Mouse (Mus musculus): ENCODE measurements around the gene Slc16a11. TPM values are rescaled to one million over a fixed set of nuclear protein-coding genes. Genes with fewer than 3 reads are reported as not detected.

Slc16a11 gene
- polyA plus RNA-seq, 1 experiment from 2014 or later: 1.0 TPM

DNA sequence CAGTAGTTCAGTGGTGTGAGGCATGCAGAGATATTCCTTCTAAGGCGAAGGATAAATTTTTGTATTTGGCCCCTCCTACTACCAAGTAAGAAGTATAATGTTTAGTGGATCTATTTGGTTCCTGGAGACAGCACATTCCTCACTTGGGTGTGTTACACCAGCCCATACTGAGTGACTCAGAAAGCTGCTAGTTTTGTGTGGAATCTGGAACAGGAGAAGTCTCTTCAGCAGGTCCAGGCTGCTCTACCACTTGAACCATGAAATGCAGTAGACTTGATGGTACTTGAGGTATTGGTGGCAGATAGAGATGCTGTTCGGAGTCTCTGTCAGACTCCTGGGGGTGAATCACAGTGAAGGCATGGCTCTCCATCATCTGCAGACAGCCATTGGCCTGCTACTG lies 1.9 kb upstream of the Slc16a11 start:
- Histone ChIP-seq H3K36me3 (ENCODE audit: control insufficient read depth, insufficient read depth, low read length) (no peaks in the 10 kb centered on the region), H3K4me2 (ENCODE audit: low read depth, low read length, severe bottlenecking) (no peak overlapping the region), H3K4me1 (replicated peaks; ENCODE audit: control insufficient read depth, insufficient read depth, low read length) (peaks cover 8% of the 10 kb centered on the region; the same call in 1 of the 2 replicates), H3K27ac (ENCODE audit: low read depth, low read length) (no peak overlapping the region), H3K4me3 (ENCODE audit: low read depth, low read length) (no peak overlapping the region), H3K9ac (ENCODE audit: low read length) (no peak overlapping the region), H3K9me3 (ENCODE audit: control insufficient read depth, low read length) (no peaks in the 10 kb centered on the region), H3K27me3 (ENCODE audit: control insufficient read depth, insufficient read depth, low read length) (peaks cover 26% of the 10 kb centered on the region)
- DNase-seq (ENCODE audit: low spot score) (no peak), ATAC-seq (replicated peaks; ENCODE audit: low FRiP score) (no peak)
- WGBS: 90% methylated on average over 2 of the region's 2 CpGs

DNA sequence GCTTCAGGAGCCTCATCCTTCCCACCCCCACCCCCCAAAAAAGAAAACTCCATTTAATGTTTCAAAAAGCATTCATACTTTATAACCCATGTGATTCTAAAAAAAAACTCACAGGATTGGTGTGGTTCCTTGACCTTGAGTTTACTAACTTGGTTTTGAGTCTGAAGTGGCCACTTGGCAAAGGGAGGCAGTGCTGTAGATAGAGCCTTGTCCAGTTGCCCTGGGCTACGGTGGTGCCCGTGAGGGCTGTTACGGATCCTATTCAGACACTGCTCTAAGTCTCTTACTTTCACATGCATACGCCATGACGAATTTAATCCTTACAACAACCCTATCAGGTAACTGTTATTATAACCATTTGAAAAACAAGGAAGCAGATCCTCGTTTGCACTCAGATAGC lies 580 bp upstream of the Slc16a11 start:
- H3K27me3 ChIP-seq (ENCODE audit: control insufficient read depth, insufficient read depth, low read length): peaks cover 32% of the 10 kb centered on the region
- peaks cover 8% of the 10 kb centered on the region; the same call in 1 of the 2 replicates for H3K4me1 ChIP-seq (replicated peaks; ENCODE audit: control insufficient read depth, insufficient read depth, low read length)
- H3K4me3 ChIP-seq (ENCODE audit: low read depth, low read length): no peak overlapping the region
- H3K4me2 ChIP-seq (ENCODE audit: low read depth, low read length, severe bottlenecking): no peak overlapping the region
- 79% methylated on average over 6 of the region's 6 CpGs for WGBS
- H3K27ac ChIP-seq (ENCODE audit: low read depth, low read length): no peak overlapping the region
- no peaks in the 10 kb centered on the region for H3K9me3 ChIP-seq (ENCODE audit: control insufficient read depth, low read length)
- no peak overlapping the region for H3K9ac ChIP-seq (ENCODE audit: low read length)
- no peak for DNase-seq (ENCODE audit: low spot score)
- ATAC-seq (replicated peaks; ENCODE audit: low FRiP score): no peak
- H3K36me3 ChIP-seq (ENCODE audit: control insufficient read depth, insufficient read depth, low read length): no peaks in the 10 kb centered on the region

GRCm38 (mm10) chr11:70212896-70213295 lies 344 bp downstream of the Slc16a11 start:
- Histone ChIP-seq H3K27ac (ENCODE audit: low read depth, low read length) (no peak overlapping the region), H3K4me1 (replicated peaks; ENCODE audit: control insufficient read depth, insufficient read depth, low read length) (peaks cover 8% of the 10 kb centered on the region; the same call in 1 of the 2 replicates), H3K36me3 (ENCODE audit: control insufficient read depth, insufficient read depth, low read length) (no peaks in the 10 kb centered on the region), H3K4me3 (ENCODE audit: low read depth, low read length) (no peak overlapping the region), H3K4me2 (ENCODE audit: low read depth, low read length, severe bottlenecking) (no peak overlapping the region), H3K9ac (ENCODE audit: low read length) (no peak overlapping the region), H3K27me3 (ENCODE audit: control insufficient read depth, insufficient read depth, low read length) (peaks cover 32% of the 10 kb centered on the region), H3K9me3 (ENCODE audit: control insufficient read depth, low read length) (no peaks in the 10 kb centered on the region)
- ATAC-seq (replicated peaks; ENCODE audit: low FRiP score) (no peak), DNase-seq (ENCODE audit: low spot score) (peak; percentile 68)
- WGBS: 9% methylated on average over 9 of the region's 9 CpGs

DNA sequence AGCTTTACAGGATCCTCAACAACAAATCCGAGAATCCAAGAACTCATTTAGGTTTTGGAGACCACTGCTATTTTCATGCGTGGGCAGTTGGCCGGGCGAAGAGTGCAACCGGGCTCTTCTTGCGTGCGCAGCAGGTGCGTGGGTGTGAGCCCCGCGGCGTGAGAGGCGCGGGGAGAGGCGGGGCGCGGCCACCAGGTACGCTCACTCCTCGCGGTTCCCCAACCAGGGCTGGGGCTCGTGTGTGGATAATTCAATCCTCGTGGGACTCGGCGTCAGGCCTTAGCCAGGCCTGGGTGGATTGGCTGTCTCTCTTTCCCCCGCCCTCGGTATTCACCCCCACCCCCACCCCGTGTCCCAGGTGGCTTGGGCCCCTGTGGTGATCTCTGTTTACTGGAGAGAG lies 1.2 kb downstream of the Slc16a11 start:
- no peak overlapping the region for H3K27ac ChIP-seq (ENCODE audit: low read depth, low read length)

DNA sequence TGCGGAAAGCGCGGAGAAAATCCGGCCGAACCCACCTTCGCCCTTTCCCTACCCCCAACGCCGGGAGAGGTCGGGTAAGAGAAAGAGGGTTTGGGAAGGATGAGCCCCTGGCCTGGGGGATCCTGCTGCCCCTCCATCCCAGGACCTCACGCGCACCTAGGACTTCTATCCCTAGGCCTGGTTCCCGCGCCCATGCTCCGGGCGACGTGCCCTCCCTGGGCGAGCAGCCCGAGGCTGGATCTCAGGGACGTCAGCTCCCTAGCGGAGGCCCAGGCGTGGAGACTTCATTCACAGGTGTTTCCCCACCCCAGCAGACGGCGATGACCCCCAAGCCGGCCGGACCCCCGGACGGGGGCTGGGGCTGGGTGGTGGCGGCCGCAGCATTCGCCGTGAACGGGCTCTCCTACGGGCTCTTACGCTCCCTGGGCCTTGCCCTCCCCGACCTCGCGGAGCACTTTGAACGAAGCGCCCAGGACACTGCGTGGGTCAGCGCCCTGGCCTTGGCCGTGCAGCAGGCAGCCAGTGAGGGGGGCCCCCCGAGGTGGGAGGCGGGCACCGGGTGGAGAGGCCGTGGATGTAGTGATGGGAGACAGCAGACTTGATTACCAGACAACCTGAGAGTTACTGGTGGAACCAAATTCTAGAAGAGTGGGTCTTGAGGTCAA lies 1.8 kb downstream of the Slc16a11 start:
- peak overlapping the region; percentile 3 for H3K4me3 ChIP-seq (ENCODE audit: low read depth, low read length)
- peak; percentile 63 for DNase-seq (ENCODE audit: low spot score)
- under 1% methylated on average over 46 of the region's 46 CpGs for WGBS
- peaks cover 32% of the 10 kb centered on the region for H3K27me3 ChIP-seq (ENCODE audit: control insufficient read depth, insufficient read depth, low read length)
- no peak for ATAC-seq (replicated peaks; ENCODE audit: low FRiP score)
- H3K4me1 ChIP-seq (replicated peaks; ENCODE audit: control insufficient read depth, insufficient read depth, low read length): peaks cover 8% of the 10 kb centered on the region; the same call in 1 of the 2 replicates
- no peak overlapping the region for H3K9ac ChIP-seq (ENCODE audit: low read length)
- no peaks in the 10 kb centered on the region for H3K36me3 ChIP-seq (ENCODE audit: control insufficient read depth, insufficient read depth, low read length)
- no peaks in the 10 kb centered on the region for H3K9me3 ChIP-seq (ENCODE audit: control insufficient read depth, low read length)
- H3K27ac ChIP-seq (ENCODE audit: low read depth, low read length): no peak overlapping the region
- H3K4me2 ChIP-seq (ENCODE audit: low read depth, low read length, severe bottlenecking): peak overlapping the region; percentile 26

More for the DNA sequence above, 1.2 kb downstream of the Slc16a11 start:
- Histone ChIP-seq H3K9me3 (ENCODE audit: control insufficient read depth, low read length) (no peaks in the 10 kb centered on the region), H3K9ac (ENCODE audit: low read length) (no peak overlapping the region), H3K36me3 (ENCODE audit: control insufficient read depth, insufficient read depth, low read length) (no peaks in the 10 kb centered on the region), H3K4me1 (replicated peaks; ENCODE audit: control insufficient read depth, insufficient read depth, low read length) (peaks cover 8% of the 10 kb centered on the region; the same call in 1 of the 2 replicates), H3K27me3 (ENCODE audit: control insufficient read depth, insufficient read depth, low read length) (peaks cover 32% of the 10 kb centered on the region), H3K4me2 (ENCODE audit: low read depth, low read length, severe bottlenecking) (peak overlapping the region; percentile 26), H3K4me3 (ENCODE audit: low read depth, low read length) (peak overlapping the region; percentile 3; the same call in 1 of the 2 replicates)
- WGBS: 4% methylated on average over 26 of the region's 26 CpGs
- DNase-seq (ENCODE audit: low spot score) (peak; percentile 54), ATAC-seq (replicated peaks; ENCODE audit: low FRiP score) (no peak)

DNA sequence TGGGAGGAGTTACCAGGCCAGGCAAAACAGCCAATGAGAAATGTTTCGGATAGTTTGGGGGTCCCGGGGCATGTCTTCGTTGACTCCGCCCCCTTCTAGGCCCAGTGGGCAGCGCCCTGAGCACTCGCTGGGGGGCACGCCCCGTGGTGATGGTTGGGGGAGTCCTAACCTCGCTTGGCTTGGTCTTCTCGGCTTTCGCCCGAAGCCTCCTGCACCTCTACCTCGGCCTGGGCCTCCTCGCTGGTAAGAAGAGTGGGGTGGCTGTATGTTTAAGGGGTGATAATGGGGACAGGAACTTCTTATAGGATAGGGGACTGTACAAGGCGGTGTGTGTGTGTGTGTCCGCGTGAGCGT lies 2.3 kb downstream of the Slc16a11 start:
- Histone ChIP-seq H3K9ac (ENCODE audit: low read length) (no peak overlapping the region), H3K4me2 (ENCODE audit: low read depth, low read length, severe bottlenecking) (peak overlapping the region; percentile 26), H3K36me3 (ENCODE audit: control insufficient read depth, insufficient read depth, low read length) (no peaks in the 10 kb centered on the region), H3K4me1 (replicated peaks; ENCODE audit: control insufficient read depth, insufficient read depth, low read length) (peaks cover 8% of the 10 kb centered on the region; the same call in 1 of the 2 replicates), H3K27me3 (ENCODE audit: control insufficient read depth, insufficient read depth, low read length) (peaks cover 32% of the 10 kb centered on the region), H3K4me3 (ENCODE audit: low read depth, low read length) (peak overlapping the region; percentile 3; the same call in 1 of the 2 replicates), H3K27ac (ENCODE audit: low read depth, low read length) (no peak overlapping the region), H3K9me3 (ENCODE audit: control insufficient read depth, low read length) (no peaks in the 10 kb centered on the region)
- DNase-seq (ENCODE audit: low spot score) (no peak), ATAC-seq (replicated peaks; ENCODE audit: low FRiP score) (no peak)
- whole genome bisulfite sequencing: 4% methylated on average over 18 of the region's 18 CpGs

GRCm38 (mm10) chr11:70215301-70215700 lies 2.7 kb downstream of the Slc16a11 start:
- Histone ChIP-seq H3K9me3 (ENCODE audit: control insufficient read depth, low read length) (no peaks in the 10 kb centered on the region), H3K27ac (ENCODE audit: low read depth, low read length) (no peak overlapping the region), H3K9ac (ENCODE audit: low read length) (no peak overlapping the region), H3K4me1 (replicated peaks; ENCODE audit: control insufficient read depth, insufficient read depth, low read length) (peaks cover 10% of the 10 kb centered on the region), H3K36me3 (ENCODE audit: control insufficient read depth, insufficient read depth, low read length) (no peaks in the 10 kb centered on the region), H3K27me3 (ENCODE audit: control insufficient read depth, insufficient read depth, low read length) (peaks cover 32% of the 10 kb centered on the region), H3K4me3 (ENCODE audit: low read depth, low read length) (no peak overlapping the region; the same call in 1 of the 2 replicates), H3K4me2 (ENCODE audit: low read depth, low read length, severe bottlenecking) (no peak overlapping the region)
- peak; percentile 52 for DNase-seq (ENCODE audit: low spot score)
- 8% methylated on average over 22 of the region's 22 CpGs for WGBS
- no peak for ATAC-seq (replicated peaks; ENCODE audit: low FRiP score)

- Histone ChIP-seq H3K27ac (ENCODE audit: low read depth, low read length) (no peak overlapping the region), H3K36me3 (ENCODE audit: control insufficient read depth, insufficient read depth, low read length) (no peaks in the 10 kb centered on the region), H3K4me3 (ENCODE audit: low read depth, low read length) (no peak overlapping the region), H3K4me1 (replicated peaks; ENCODE audit: control insufficient read depth, insufficient read depth, low read length) (peaks cover 12% of the 10 kb centered on the region), H3K9me3 (ENCODE audit: control insufficient read depth, low read length) (no peaks in the 10 kb centered on the region), H3K9ac (ENCODE audit: low read length) (no peak overlapping the region), H3K4me2 (ENCODE audit: low read depth, low read length, severe bottlenecking) (no peak overlapping the region), H3K27me3 (ENCODE audit: control insufficient read depth, insufficient read depth, low read length) (peaks cover 32% of the 10 kb centered on the region)
- DNase-seq (ENCODE audit: low spot score) (peak; percentile 49), ATAC-seq (replicated peaks; ENCODE audit: low FRiP score) (no peak)
- 52% methylated on average over 3 of the region's 3 CpGs for WGBS
Measured at GRCm38 (mm10) chr11:70216103-70216502, 3.6 kb downstream of the Slc16a11 start.

DNA sequence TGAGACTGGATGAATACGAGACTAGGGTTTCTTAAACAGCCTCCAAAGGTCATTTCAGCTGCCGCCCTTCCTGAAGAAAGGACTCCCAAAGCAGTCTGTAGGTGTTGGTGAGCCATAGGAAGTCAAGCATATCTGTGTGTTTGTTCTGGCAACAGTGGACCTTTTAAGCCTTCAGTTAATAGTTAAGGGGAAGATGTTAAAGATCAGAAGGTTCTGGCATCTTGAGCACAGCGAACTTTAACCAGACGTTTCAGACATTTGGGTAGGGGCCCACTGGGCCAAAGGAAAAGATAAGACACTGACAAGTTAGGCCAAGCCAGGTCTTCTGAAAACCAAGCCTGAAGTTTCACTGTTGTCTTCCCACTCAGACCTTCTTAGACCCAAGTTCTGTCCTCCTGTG lies 5.5 kb downstream of the Slc16a11 start:
- Histone ChIP-seq H3K4me1 (replicated peaks; ENCODE audit: control insufficient read depth, insufficient read depth, low read length) (peaks cover 20% of the 10 kb centered on the region), H3K4me2 (ENCODE audit: low read depth, low read length, severe bottlenecking) (no peak overlapping the region), H3K27me3 (ENCODE audit: control insufficient read depth, insufficient read depth, low read length) (peaks cover 32% of the 10 kb centered on the region), H3K9me3 (ENCODE audit: control insufficient read depth, low read length) (no peaks in the 10 kb centered on the region), H3K9ac (ENCODE audit: low read length) (no peak overlapping the region), H3K4me3 (ENCODE audit: low read depth, low read length) (no peak overlapping the region), H3K36me3 (ENCODE audit: control insufficient read depth, insufficient read depth, low read length) (no peaks in the 10 kb centered on the region), H3K27ac (ENCODE audit: low read depth, low read length) (no peak overlapping the region)
- ATAC-seq (replicated peaks; ENCODE audit: low FRiP score) (no peak), DNase-seq (ENCODE audit: low spot score) (peak; percentile 32)
- 92% methylated on average over 4 of the region's 4 CpGs for WGBS
